Mouse (Mus musculus) stomach, embryonic 16.5 days (tissue): Measurements from ENCODE around the gene Tmem29. TPM values are rescaled to one million over a fixed set of nuclear protein-coding genes. Genes with fewer than 3 reads are reported as not detected.
"Not testable (repeated sequence)": the region's sequence is repeated elsewhere in the genome, so short reads cannot be mapped to it uniquely, and the experiment has no call there.

ENCODE experiments used
- ATAC-seq: fragments of 200-750 bp; cut with Nextera tagmentation; 2 replicates; pipeline ENCODE4 v1.8.0; 2017; ENCODE audit warnings: moderate number of reproducible peaks, moderate TSS enrichment; ENCODE audit not compliant: insufficient read depth, low FRiP score
- H3K27ac ChIP-seq: fragments of 300-500 bp; sonication (generic); 2 replicates; pipeline ENCODE4 v1.5.1; 2014; ENCODE audit warnings: low read length
- H3K27me3 ChIP-seq: fragments of 300-500 bp; sonication (generic); 2 replicates; pipeline ENCODE4 v1.6.1; 2014; ENCODE audit warnings: low read length, control low read depth, mixed read lengths; ENCODE audit not compliant: control insufficient read depth, insufficient read depth
- H3K36me3 ChIP-seq: fragments of 300-500 bp; sonication (generic); 2 replicates; pipeline ENCODE4 v1.6.1; 2014; ENCODE audit warnings: low read length; ENCODE audit not compliant: control insufficient read depth, insufficient read depth
- H3K4me1 ChIP-seq: fragments of 300-500 bp; sonication (generic); 2 replicates; pipeline ENCODE4 v1.6.1; 2014; ENCODE audit warnings: low read length, control low read depth, mixed read lengths; ENCODE audit not compliant: control insufficient read depth, insufficient read depth
- H3K4me2 ChIP-seq: fragments of 300-500 bp; sonication (generic); 2 replicates; pipeline ENCODE4 v1.6.1; 2014; ENCODE audit warnings: low read depth, low read length, mixed read lengths
- H3K4me3 ChIP-seq: fragments of 300-500 bp; sonication (generic); replicated peaks from 2 replicates; pipeline ENCODE4 v1.5.1; 2014; ENCODE audit warnings: mild to moderate bottlenecking, low read length
- H3K9ac ChIP-seq: fragments of 300-500 bp; sonication (generic); 2 replicates; pipeline ENCODE4 v1.6.1; 2014; ENCODE audit warnings: low read length
- H3K9me3 ChIP-seq: fragments of 300-500 bp; sonication (generic); replicated peaks from 2 replicates; pipeline ENCODE4 v1.6.1; 2016; ENCODE audit warnings: low read length, control low read depth; ENCODE audit not compliant: control insufficient read depth
- WGBS: fragments of 180-500 bp; shearing (Covaris S2); extraction: QIAGEN DNeasy Blood & Tissue Kit; methylation state at CpG from one replicate; pipeline ENCODE4 v1.1.7; 2014; 5-methylcytosine and 5-hydroxymethylcytosine counted together
- polyA plus RNA-seq: library from polyadenylated mRNA; unstranded; fragments of >200 nt; fragmentation: Nextera tagmentation; extraction: Ambion mirVana; gene quantifications from 2 replicates; pipeline ENCODE4 v1.2.1, GENCODE M21; 2015

Gene Tmem29
- 26.7 and 27.6 TPM in 2 replicates for polyA plus RNA-seq

GRCm38 (mm10) chrX:150458766-150459350, at the start of gene Tmem29:
TSS of gene Tmem29 (minus strand) at chrX:150459154.
- Histone ChIP-seq H3K9ac (peak within 1 kb of the TSS; percentile 69), H3K4me3 (peak within 1 kb of the TSS; percentile 56), H3K9me3 (no peaks in the 10 kb centered on the region), H3K4me1 (peaks cover 2% of the 10 kb centered on the region; the same call in 1 of the 2 replicates), H3K4me2 (peak within 1 kb of the TSS; percentile 51), H3K27ac (peak within 1 kb of the TSS; percentile 83), H3K27me3 (no peaks in the 10 kb centered on the region), H3K36me3 (no peaks in the 10 kb centered on the region)
- ATAC-seq = peak; percentile 97
- WGBS = 2% methylated on average over 30 of the region's 30 CpGs

DNA sequence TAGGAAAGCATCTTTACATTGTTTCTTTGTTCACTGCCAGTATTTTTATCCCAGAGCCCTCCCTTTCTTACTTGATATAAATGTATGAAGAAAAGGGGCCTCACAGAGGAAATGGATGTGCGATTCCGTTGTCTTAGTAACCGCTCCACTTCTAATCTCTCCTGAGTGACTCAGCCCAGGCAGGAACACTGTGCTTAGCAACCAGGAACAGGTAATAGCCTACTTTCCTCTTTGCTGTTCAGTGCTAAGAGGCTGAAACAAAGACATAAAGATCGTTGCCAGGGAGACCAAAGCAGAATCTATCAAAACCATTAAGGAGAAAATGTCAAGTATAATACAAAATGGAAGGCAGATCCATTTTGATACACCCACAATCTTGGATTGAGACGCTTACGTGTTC, 49.7 kb upstream of the Tmem29 start:
- no peaks in the 10 kb centered on the region for H3K4me1 ChIP-seq
- no peaks in the 10 kb centered on the region for H3K36me3 ChIP-seq
- H3K9ac ChIP-seq = no peak overlapping the region
- no peaks in the 10 kb centered on the region for H3K9me3 ChIP-seq
- H3K27ac ChIP-seq = no peak overlapping the region
- 79% methylated on average over 6 of the region's 6 CpGs for WGBS
- H3K4me2 ChIP-seq = no peak overlapping the region
- H3K27me3 ChIP-seq = no peaks in the 10 kb centered on the region
- ATAC-seq = no peak
- H3K4me3 ChIP-seq = no peak overlapping the region

- WGBS = 54% methylated on average over 1 of the region's 10 CpGs
- H3K4me1 ChIP-seq, H3K27ac ChIP-seq, ATAC-seq, H3K4me2 ChIP-seq, H3K27me3 ChIP-seq, H3K9ac ChIP-seq, H3K9me3 ChIP-seq, H3K4me3 ChIP-seq, H3K36me3 ChIP-seq: not testable (repeated sequence)
Measured at GRCm38 (mm10) chrX:150487811-150488210, 28.9 kb upstream of the Tmem29 start.

DNA sequence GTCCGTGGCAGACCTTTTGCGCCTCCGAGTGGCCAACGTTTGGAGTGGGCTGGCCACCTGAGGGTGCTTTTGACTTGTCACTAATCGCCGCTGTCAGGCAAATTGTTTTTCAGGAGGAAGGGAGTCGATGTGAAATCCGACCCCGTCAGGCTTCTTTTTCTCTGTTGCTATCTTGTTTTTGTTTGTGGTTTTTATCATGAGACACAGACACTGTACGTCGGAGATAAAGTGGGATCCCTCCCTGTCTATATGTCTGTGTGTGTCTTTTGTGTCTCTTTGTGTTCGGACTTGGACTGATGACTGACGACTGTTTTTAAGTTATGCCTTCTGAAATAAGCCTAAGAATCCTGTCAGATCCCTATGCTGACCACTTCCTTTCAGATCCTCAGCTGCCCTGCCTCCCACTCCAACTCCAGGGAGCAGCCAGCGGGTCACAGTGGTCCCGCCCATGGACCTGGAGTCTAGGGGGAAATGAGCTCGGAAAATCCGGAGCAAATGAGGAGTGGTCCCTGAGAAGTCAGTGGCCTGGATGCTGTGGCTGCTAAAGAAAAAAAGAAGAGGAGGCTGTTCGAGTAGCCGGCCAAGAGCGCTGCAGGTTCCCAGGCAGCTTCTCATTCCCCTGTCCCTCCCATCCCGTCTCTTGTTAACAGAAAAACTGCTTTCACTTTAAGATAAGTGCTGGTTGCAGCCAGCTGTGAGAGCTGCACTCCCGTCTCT, 27.5 kb upstream of the Tmem29 start:
- not testable (repeated sequence) for H3K27ac ChIP-seq, H3K4me2 ChIP-seq, H3K9me3 ChIP-seq, H3K36me3 ChIP-seq, H3K9ac ChIP-seq, ATAC-seq, H3K27me3 ChIP-seq, H3K4me3 ChIP-seq, H3K4me1 ChIP-seq
- WGBS = 49% methylated on average over 9 of the region's 22 CpGs

DNA sequence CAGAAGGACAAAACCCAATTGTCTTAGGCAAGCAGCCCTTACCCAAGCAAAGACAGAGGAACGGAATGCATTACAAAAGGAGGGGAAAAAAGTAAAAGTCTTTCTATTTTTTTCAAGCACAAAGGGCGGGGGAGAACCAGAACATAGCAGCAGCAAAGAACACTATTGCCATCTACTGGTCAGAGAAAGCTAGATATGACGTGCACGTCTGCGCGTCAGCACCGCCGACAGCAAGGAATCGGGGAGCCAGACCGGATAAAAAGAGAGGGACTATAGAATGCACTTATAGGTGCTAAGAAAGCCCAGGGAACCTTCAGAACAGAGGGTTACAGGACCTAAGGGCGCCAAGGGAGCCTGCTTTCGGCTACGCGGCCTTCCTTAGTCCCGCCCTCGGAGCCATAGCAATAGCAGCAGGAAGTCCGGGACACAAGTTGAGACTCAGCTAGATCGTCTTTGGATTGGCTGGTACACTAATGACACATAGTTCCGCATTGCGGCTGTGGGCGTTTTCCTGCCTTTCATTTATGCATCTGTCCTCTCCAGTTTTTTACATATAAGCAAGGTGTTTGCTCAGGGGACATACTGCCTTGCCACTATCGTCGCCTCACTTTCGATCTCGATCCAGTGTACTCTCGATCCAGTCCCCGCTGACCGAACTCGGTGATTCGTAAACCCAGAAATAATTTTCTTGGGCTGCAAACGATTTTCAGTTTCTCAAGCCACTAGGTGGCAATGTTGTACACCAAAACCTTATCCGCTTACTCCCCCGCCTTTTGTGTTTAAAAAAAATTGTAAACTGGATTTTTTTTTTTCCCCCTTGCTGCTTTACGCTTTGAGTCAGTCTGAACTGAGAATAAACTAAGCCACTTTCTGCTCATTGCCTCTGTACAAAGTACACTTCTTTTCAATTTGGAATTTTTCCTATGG, 19.2 kb upstream of the Tmem29 start:
- Histone ChIP-seq H3K27me3 (no peaks in the 10 kb centered on the region), H3K4me2 (peak overlapping the region; percentile 24; the same call in 1 of the 2 replicates), H3K9me3 (no peaks in the 10 kb centered on the region), H3K27ac (peak overlapping the region; percentile 91), H3K4me1 (no peaks in the 10 kb centered on the region), H3K36me3 (no peaks in the 10 kb centered on the region), H3K4me3 (peak overlapping the region; percentile 59), H3K9ac (peak overlapping the region; percentile 79)
- under 1% methylated on average over 34 of the region's 34 CpGs for WGBS
- peak; percentile 98 for ATAC-seq

DNA sequence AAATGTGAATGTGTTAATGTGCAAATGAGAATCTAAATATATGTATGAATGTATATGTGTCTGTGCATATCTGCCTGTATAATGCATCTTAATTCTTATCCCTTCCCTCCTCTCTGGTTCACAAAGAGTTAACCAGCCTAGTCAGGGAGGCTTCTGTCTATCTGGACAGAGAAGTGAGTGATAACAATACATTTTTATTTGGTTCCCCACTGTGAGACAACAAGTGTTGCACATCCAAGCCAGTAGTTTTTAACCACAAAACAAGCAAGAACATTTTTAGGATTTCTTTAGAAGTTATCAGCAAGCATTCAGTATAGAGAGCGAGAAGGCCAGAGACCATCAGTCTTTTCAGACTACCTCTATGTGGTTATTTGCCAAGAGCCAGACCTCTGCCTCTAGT, 12.5 kb upstream of the Tmem29 start:
- no peak overlapping the region for H3K4me3 ChIP-seq
- no peaks in the 10 kb centered on the region for H3K36me3 ChIP-seq
- H3K9ac ChIP-seq = no peak overlapping the region
- ATAC-seq = no peak
- WGBS = 75% methylated on average over 1 of the region's 1 CpGs
- no peaks in the 10 kb centered on the region for H3K27me3 ChIP-seq
- H3K9me3 ChIP-seq = no peaks in the 10 kb centered on the region
- no peak overlapping the region for H3K4me2 ChIP-seq
- no peak overlapping the region for H3K27ac ChIP-seq
- no peaks in the 10 kb centered on the region for H3K4me1 ChIP-seq

- H3K9ac ChIP-seq = no peak overlapping the region
- 83% methylated on average over 2 of the region's 2 CpGs for WGBS
- ATAC-seq = no peak
- H3K9me3 ChIP-seq = no peaks in the 10 kb centered on the region
- no peaks in the 10 kb centered on the region for H3K27me3 ChIP-seq
- H3K36me3 ChIP-seq = no peaks in the 10 kb centered on the region
- no peak overlapping the region for H3K4me2 ChIP-seq
- no peak overlapping the region for H3K4me3 ChIP-seq
- H3K4me1 ChIP-seq = no peaks in the 10 kb centered on the region
- H3K27ac ChIP-seq = no peak overlapping the region
Measured at GRCm38 (mm10) chrX:150468266-150468665, 9.3 kb upstream of the Tmem29 start.

DNA sequence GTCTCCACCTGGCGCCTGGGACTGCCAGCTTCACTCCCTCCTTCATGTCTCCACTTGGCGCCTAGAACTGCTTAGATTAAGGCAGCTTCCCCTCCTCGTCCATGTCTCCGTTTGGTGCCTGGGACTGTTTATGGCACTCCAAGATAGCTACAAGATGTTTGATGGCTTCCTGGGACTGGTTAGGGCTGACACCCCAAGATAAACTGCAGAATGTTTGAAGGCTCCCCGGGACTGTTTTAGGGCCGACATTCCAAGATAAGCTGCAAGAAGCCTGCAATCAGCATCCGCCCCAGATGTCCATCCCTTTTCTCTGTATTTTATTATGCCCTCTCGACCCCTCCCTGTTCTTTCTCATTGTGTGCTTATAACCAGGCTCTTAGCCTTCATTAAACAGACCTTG, 7.9 kb upstream of the Tmem29 start:
- H3K36me3 ChIP-seq, ATAC-seq, H3K27me3 ChIP-seq, H3K4me1 ChIP-seq, H3K4me2 ChIP-seq, H3K9me3 ChIP-seq, H3K9ac ChIP-seq, H3K27ac ChIP-seq, H3K4me3 ChIP-seq: not testable (repeated sequence)
- 48% methylated on average over 8 of the region's 8 CpGs for WGBS

DNA sequence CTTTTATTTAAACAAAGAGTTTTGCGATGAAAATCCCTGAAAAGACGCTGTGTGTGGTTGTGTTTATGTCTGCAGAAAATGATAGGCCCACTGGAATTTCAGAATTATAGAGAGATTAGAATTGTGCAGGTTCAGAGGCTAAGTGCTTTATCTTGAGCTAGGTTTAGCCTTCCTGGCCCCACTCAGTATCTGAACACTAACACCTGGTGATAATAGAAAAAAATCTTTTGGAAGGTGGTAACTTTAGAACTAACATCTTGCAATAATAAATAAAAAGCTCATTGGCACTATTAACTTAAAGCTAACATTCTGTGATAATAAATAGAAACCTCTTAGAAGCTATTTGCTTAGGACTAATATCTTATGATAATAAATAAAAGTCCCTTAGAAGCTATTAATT, 1.2 kb upstream of the Tmem29 start:
- Histone ChIP-seq H3K27ac (no peak overlapping the region), H3K27me3 (no peaks in the 10 kb centered on the region), H3K36me3 (no peaks in the 10 kb centered on the region), H3K4me2 (no peak overlapping the region), H3K4me3 (no peak overlapping the region), H3K9ac (no peak overlapping the region), H3K4me1 (peaks cover 2% of the 10 kb centered on the region; the same call in 1 of the 2 replicates), H3K9me3 (no peaks in the 10 kb centered on the region)
- 33% methylated on average over 2 of the region's 2 CpGs for WGBS
- no peak for ATAC-seq
